ENCODE assay signal across 24 mouse cellular contexts in the genomic region with DNA sequence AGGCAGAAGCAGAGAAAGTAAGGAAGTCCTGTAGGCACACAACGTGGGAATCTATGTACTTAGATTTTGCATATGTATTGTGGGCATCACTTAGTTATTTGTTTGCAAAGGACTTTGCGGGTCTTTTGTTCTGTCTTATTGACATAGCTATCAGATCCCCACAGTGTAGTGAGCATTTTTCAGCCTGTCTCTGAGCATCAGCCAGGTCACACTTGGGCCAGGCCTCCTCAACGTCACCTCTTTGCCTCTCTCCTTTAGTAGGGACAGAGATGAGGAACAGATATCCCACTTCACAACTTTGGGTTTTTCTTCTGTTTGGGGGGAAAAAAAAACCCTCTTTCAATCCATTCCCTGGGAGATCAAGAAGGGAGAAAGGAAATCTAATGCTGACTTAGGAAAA. TPM values are rescaled to one million over a fixed set of nuclear protein-coding genes. Genes with fewer than 3 reads are reported as not detected.
DNase-seq lines count a peak whose midpoint lies in the region; ATAC-seq lines count a peak whose summit lies in the region.
"Had no signal": no experiment of that assay in that cellular context is flagged by ENCODE, and none has a peak within 500 bp of the region (broad histone marks: within the 10 kb centered on the region; RNA-seq: fewer than 3 reads in every experiment).

No protein-coding gene starts in this region.

- WGBS in hindbrain, embryonic 10.5 days: 4% methylated on average over 3 of the region's 3 CpGs
- WGBS in hindbrain, embryonic 14.5 days: 6% methylated on average over 3 of the region's 3 CpGs
- 10% methylated on average over 3 of the region's 3 CpGs for WGBS in neural tube, embryonic 11.5 days
- WGBS in neural tube, embryonic 15.5 days: 13% methylated on average over 3 of the region's 3 CpGs
- 15% methylated on average over 3 of the region's 3 CpGs for WGBS in embryonic facial prominence, embryonic 11.5 days
- WGBS in limb, embryonic 13.5 days: 28% methylated on average over 3 of the region's 3 CpGs

- H3K4me2 ChIP-seq in hindbrain, embryonic 14.5 days (replicated peaks): no peak overlapping the region
- no peak overlapping the region for H3K4me2 ChIP-seq in neural tube, embryonic 11.5 days (ENCODE audit: low read depth)
- H3K4me2 ChIP-seq in neural tube, embryonic 15.5 days: no peak overlapping the region
- H3K4me2 ChIP-seq in embryonic facial prominence, embryonic 11.5 days (ENCODE audit: low read depth, low read length): no peak overlapping the region; the same call in none of the 2 replicates
- H3K4me2 ChIP-seq in limb, embryonic 13.5 days (replicated peaks): peak overlapping the region; percentile 56
- H3K4me2 ChIP-seq: midbrain, embryonic 13.5 days had no signal

- no peaks in the 10 kb centered on the region for H3K9me3 ChIP-seq in hindbrain, embryonic 10.5 days
- no peaks in the 10 kb centered on the region for H3K9me3 ChIP-seq in hindbrain, embryonic 14.5 days (ENCODE audit: control insufficient read depth, low read length)
- no peaks in the 10 kb centered on the region for H3K9me3 ChIP-seq in neural tube, embryonic 11.5 days (ENCODE audit: control insufficient read depth, low read length)
- H3K9me3 ChIP-seq in neural tube, embryonic 15.5 days (replicated peaks): no peaks in the 10 kb centered on the region
- no peaks in the 10 kb centered on the region for H3K9me3 ChIP-seq in embryonic facial prominence, embryonic 11.5 days (replicated peaks; ENCODE audit: control insufficient read depth, low read length)
- no peaks in the 10 kb centered on the region for H3K9me3 ChIP-seq in limb, embryonic 13.5 days
- H3K9me3 ChIP-seq: midbrain, embryonic 13.5 days; neural tube, embryonic 12.5 days had no signal

- no peak for ATAC-seq in hindbrain, embryonic 14.5 days (ENCODE audit: low FRiP score)
- no peak for ATAC-seq in neural tube, embryonic 11.5 days (ENCODE audit: insufficient read depth, low FRiP score, low TSS enrichment)
- no peak for ATAC-seq in neural tube, embryonic 15.5 days (ENCODE audit: low FRiP score)
- no peak for ATAC-seq in embryonic facial prominence, embryonic 11.5 days (replicated peaks; ENCODE audit: insufficient number of reproducible peaks, low FRiP score, low TSS enrichment, low read depth)
- ATAC-seq in limb, embryonic 13.5 days (ENCODE audit: low FRiP score, low read depth): no peak
- ATAC-seq: CD4-positive, CD25-positive, alpha-beta regulatory T cell, adult 4 months; forebrain, postnatal 0 days had no signal

- peaks cover 40% of the 10 kb centered on the region for H3K4me1 ChIP-seq in hindbrain, embryonic 10.5 days (replicated peaks)
- H3K4me1 ChIP-seq in hindbrain, embryonic 14.5 days (replicated peaks; ENCODE audit: control insufficient read depth, insufficient read depth, low read length): no peaks in the 10 kb centered on the region
- 0 out of 2 replicates have a peak, but pooled peaks cover 3% of the 10 kb centered on the region for H3K4me1 ChIP-seq in neural tube, embryonic 11.5 days (ENCODE audit: control insufficient read depth, insufficient read depth, low read length)
- peaks cover 20% of the 10 kb centered on the region for H3K4me1 ChIP-seq in neural tube, embryonic 15.5 days
- peaks cover 6% of the 10 kb centered on the region for H3K4me1 ChIP-seq in embryonic facial prominence, embryonic 11.5 days (ENCODE audit: control insufficient read depth, insufficient read depth, low read length)
- H3K4me1 ChIP-seq in limb, embryonic 13.5 days: peaks cover 41% of the 10 kb centered on the region

- H3K4me3 ChIP-seq in hindbrain, embryonic 10.5 days: no peak overlapping the region
- no peak overlapping the region for H3K4me3 ChIP-seq in hindbrain, embryonic 14.5 days (replicated peaks; ENCODE audit: low read length)
- no peak overlapping the region for H3K4me3 ChIP-seq in neural tube, embryonic 11.5 days (ENCODE audit: low read depth, low read length)
- no peak overlapping the region for H3K4me3 ChIP-seq in neural tube, embryonic 15.5 days (replicated peaks)
- H3K4me3 ChIP-seq in embryonic facial prominence, embryonic 11.5 days (ENCODE audit: low read depth, low read length): peak overlapping the region; percentile 20; the same call in 1 of the 2 replicates
- peak overlapping the region; percentile 31 for H3K4me3 ChIP-seq in limb, embryonic 13.5 days
- H3K4me3 ChIP-seq: layer of hippocampus, adult 2 months; midbrain, embryonic 13.5 days had no signal

- peak; percentile 29 for DNase-seq in hindbrain, embryonic 10.5 days (ENCODE audit: low spot score)
- DNase-seq in hindbrain, embryonic 14.5 days (ENCODE audit: low spot score): no peak
- DNase-seq in neural tube, embryonic 11.5 days (ENCODE audit: low spot score): peak; percentile 9
- DNase-seq in embryonic facial prominence, embryonic 11.5 days (ENCODE audit: low spot score): no peak
- DNase-seq in ovary, postnatal 36 days (ENCODE audit: low spot score): no peak
- DNase-seq in spleen, adult 18-20 months: no peak
- DNase-seq: adrenal gland, postnatal 36 days; cerebellum, adult 11 months; forebrain, postnatal 0 days; gastrocnemius, postnatal 14 days; kidney, adult 2 months; kidney, postnatal 10 days; lung, postnatal 10 days; right cerebral cortex, postnatal 14 days; thymus, postnatal 25 days had no signal

- H3K36me3 ChIP-seq in hindbrain, embryonic 10.5 days: no peaks in the 10 kb centered on the region
- H3K36me3 ChIP-seq in hindbrain, embryonic 14.5 days (replicated peaks; ENCODE audit: control insufficient read depth, insufficient read depth): no peaks in the 10 kb centered on the region
- H3K36me3 ChIP-seq in neural tube, embryonic 11.5 days (ENCODE audit: control insufficient read depth, insufficient read depth, low read length): no peaks in the 10 kb centered on the region
- no peaks in the 10 kb centered on the region for H3K36me3 ChIP-seq in neural tube, embryonic 15.5 days
- no peaks in the 10 kb centered on the region for H3K36me3 ChIP-seq in embryonic facial prominence, embryonic 11.5 days (replicated peaks; ENCODE audit: control insufficient read depth, insufficient read depth, low read depth, low read length)
- no peaks in the 10 kb centered on the region for H3K36me3 ChIP-seq in limb, embryonic 13.5 days
- H3K36me3 ChIP-seq: midbrain, embryonic 13.5 days; neural tube, embryonic 12.5 days had no signal

- H3K9ac ChIP-seq in hindbrain, embryonic 14.5 days: no peak overlapping the region
- no peak overlapping the region for H3K9ac ChIP-seq in neural tube, embryonic 11.5 days (ENCODE audit: low read length)
- H3K9ac ChIP-seq in neural tube, embryonic 15.5 days (replicated peaks): no peak overlapping the region
- H3K9ac ChIP-seq in embryonic facial prominence, embryonic 11.5 days (replicated peaks; ENCODE audit: low read length): peak overlapping the region; percentile 39
- H3K9ac ChIP-seq in limb, embryonic 13.5 days: no peak overlapping the region
- H3K9ac ChIP-seq: forebrain, postnatal 0 days; midbrain, embryonic 13.5 days; neural tube, embryonic 12.5 days had no signal

- H3K27me3 ChIP-seq in hindbrain, embryonic 10.5 days (ENCODE audit: insufficient read depth, poor library complexity, severe bottlenecking): peaks cover 100% of the 10 kb centered on the region
- peaks cover 93% of the 10 kb centered on the region for H3K27me3 ChIP-seq in hindbrain, embryonic 14.5 days (ENCODE audit: control insufficient read depth, insufficient read depth, low read length)
- H3K27me3 ChIP-seq in neural tube, embryonic 11.5 days (ENCODE audit: control insufficient read depth, insufficient read depth, low read length): peaks cover 78% of the 10 kb centered on the region
- H3K27me3 ChIP-seq in neural tube, embryonic 15.5 days (replicated peaks): peaks cover 82% of the 10 kb centered on the region
- H3K27me3 ChIP-seq in embryonic facial prominence, embryonic 11.5 days (ENCODE audit: control insufficient read depth, insufficient read depth, low read length): peaks cover 46% of the 10 kb centered on the region
- H3K27me3 ChIP-seq in limb, embryonic 13.5 days: peaks cover 75% of the 10 kb centered on the region

- H3K27ac ChIP-seq in hindbrain, embryonic 10.5 days: no peak overlapping the region
- no peak overlapping the region for H3K27ac ChIP-seq in hindbrain, embryonic 14.5 days
- no peak overlapping the region for H3K27ac ChIP-seq in neural tube, embryonic 11.5 days (ENCODE audit: low read depth, low read length)
- H3K27ac ChIP-seq in neural tube, embryonic 15.5 days (replicated peaks): no peak overlapping the region
- no peak overlapping the region for H3K27ac ChIP-seq in embryonic facial prominence, embryonic 11.5 days (replicated peaks; ENCODE audit: low read depth, low read length)
- no peak overlapping the region for H3K27ac ChIP-seq in limb, embryonic 13.5 days
- H3K27ac ChIP-seq: layer of hippocampus, adult 2 months; midbrain, embryonic 13.5 days; neural tube, embryonic 12.5 days had no signal

RNA-seq across cellular contexts. Expression of a gene that starts 7.8 kb away (rescaled TPM):
- 2.4 and 3.0 TPM in 2 replicates for polyA plus RNA-seq in hindbrain, embryonic 10.5 days (2016; fragmentation: Nextera tagmentation; extraction: Ambion mirVana)
- not detected in 2 replicates for polyA plus RNA-seq in hindbrain, embryonic 14.5 days (2014; fragmentation: Nextera tagmentation; extraction: Ambion mirVana)
- 3.7 and 4.8 TPM in 2 replicates for polyA plus RNA-seq in neural tube, embryonic 11.5 days (2014; fragmentation: Nextera tagmentation; extraction: Ambion mirVana)
- polyA plus RNA-seq in neural tube, embryonic 15.5 days (2015; fragmentation: Nextera tagmentation; extraction: Ambion mirVana): 0.35 and 3.5 TPM in 2 replicates
- polyA plus RNA-seq in embryonic facial prominence, embryonic 11.5 days (2014; fragmentation: Nextera tagmentation; extraction: Ambion mirVana): 10.5 and 11.9 TPM in 2 replicates
- polyA plus RNA-seq in limb, embryonic 13.5 days (2015; fragmentation: Nextera tagmentation; extraction: Ambion mirVana): 7.2 and 10.2 TPM in 2 replicates
- polyA plus RNA-seq: cortical plate, adult 2 months; forebrain, postnatal 0 days; intestine, embryonic 14.5 days; kidney, adult 2 months; liver, adult 2 months; midbrain, embryonic 13.5 days had no signal

Comparison
In these comparisons a context has a peak if more than half of its experiments do, and no peak if none do; other contexts are left out.
1. DNase-seq: peak in hindbrain, embryonic 10.5 days (single experiment) and neural tube, embryonic 11.5 days (single experiment); none in hindbrain, embryonic 14.5 days (single experiment), embryonic facial prominence, embryonic 11.5 days (single experiment), ovary, postnatal 36 days (single experiment) and spleen, adult 18-20 months (0 of 2).
2. H3K4me3 ChIP-seq: peak in embryonic facial prominence, embryonic 11.5 days (single experiment) and limb, embryonic 13.5 days (single experiment); none in hindbrain, embryonic 10.5 days (single experiment), hindbrain, embryonic 14.5 days (single experiment), neural tube, embryonic 11.5 days (single experiment) and neural tube, embryonic 15.5 days (single experiment).